Mouse (Mus musculus): ENCODE results near the gene Trpm8. TPM values are rescaled to one million over a fixed set of nuclear protein-coding genes. Genes with fewer than 3 reads are reported as not detected.

The Trpm8 gene
- total and polyA plus RNA-seq, 3 experiments: not detected

- H3K4me3 ChIP-seq (replicated peaks in 1 of 3; ENCODE audit: low read depth in 2 of 3, low read length in 2 of 3, poor library complexity in 1 of 3): peak overlapping the region; percentile 54 to 66 (median 64)
- in situ Hi-C loops (cut with MboI; ENCODE audit: low pct_ligation_motif_present, low pct_unique_long_range_greater_than_20kb, low sequenced_read_pairs) (loop anchor here (25.0 kb wide), 1 partner anchor 314 kb away; no protein-coding TSS in a partner anchor), dilution Hi-C loops (cut with MboI; ENCODE audit: extremely low pct_ligation_motif_present, extremely low pct_unique_long_range_greater_than_20kb, low sequenced_read_pairs) (no loop called here)
Observed at GRCm38 (mm10) chr1:88276524-88277097, 850 bp upstream of the Trpm8 start.

GRCm38 (mm10) chr1:88277818-88278511 lies 504 bp downstream of the Trpm8 start:
- H3K4me2 ChIP-seq (ENCODE audit: insufficient read depth, low read depth, poor library complexity, severe bottlenecking): peak overlapping the region; percentile 44; the same call in 1 of the 2 replicates
- H3K4me1 ChIP-seq (ENCODE audit: control insufficient read depth in 1 of 2, insufficient read depth in 2 of 2): peaks cover 5 to 23% of the 10 kb centered on the region in 2 experiments
- peak overlapping the region in 2 of 3 experiments; percentile 22 to 54 for H3K4me3 ChIP-seq (replicated peaks in 1 of 3; ENCODE audit: low read depth in 2 of 3, low read length in 2 of 3, poor library complexity in 1 of 3)
- no peak overlapping the region for H3K27ac ChIP-seq (ENCODE audit: insufficient read depth, low read depth)
- peaks cover 23% of the 10 kb centered on the region for H3K9me3 ChIP-seq (replicated peaks; ENCODE audit: low read length)
- TF ChIP-seq ZNF384 (IDR thresholded peaks at IDR 0.05; ENCODE audit: low read depth, low read length): no peak
- no peak for TF ChIP-seq CHD1 (IDR thresholded peaks at IDR 0.05; ENCODE audit: low read depth, low read length)
- TF ChIP-seq MEF2A (IDR thresholded peaks at IDR 0.05; ENCODE audit: borderline replicate concordance, low read depth, low read length): no peak
- TF ChIP-seq CTCF (conservative IDR thresholded peaks at IDR 0.05 in 1 of 2, IDR thresholded peaks at IDR 0.05 in 1 of 2; ENCODE audit: low read depth in 2 of 2, low read length in 2 of 2): no peak; a peak in 1 of 4 replicates
- TF ChIP-seq TBP (conservative IDR thresholded peaks at IDR 0.05; ENCODE audit: low read depth, low read length): no peak
- no peak for TF ChIP-seq POLR2A (IDR thresholded peaks at IDR 0.05; ENCODE audit: low read depth, low read length)
- no peak; the same call in 1 of the 2 replicates for TF ChIP-seq JUN (IDR thresholded peaks at IDR 0.05; ENCODE audit: insufficient read depth, low read depth, low read length)
- no peak for TF ChIP-seq IRF4 (IDR thresholded peaks at IDR 0.05; ENCODE audit: low read depth, low read length)
- peak; percentile 1 for TF ChIP-seq BHLHE40 (IDR thresholded peaks at IDR 0.05; ENCODE audit: low read depth, low read length)
- TF ChIP-seq EP300 (IDR thresholded peaks at IDR 0.05; ENCODE audit: low read length): peak; percentile 34; the same call in 1 of the 2 replicates
- no peak for TF ChIP-seq ZMIZ1 (IDR thresholded peaks at IDR 0.05; ENCODE audit: low read depth, low read length)
- no peak for TF ChIP-seq KAT2A (IDR thresholded peaks at IDR 0.05; ENCODE audit: insufficient replicate concordance, low read length)
- TF ChIP-seq RCOR1 (conservative IDR thresholded peaks at IDR 0.05; ENCODE audit: low read depth, low read length): 0 out of 2 replicates have a peak, but pooled peaks have one; percentile 57
- TF ChIP-seq ZKSCAN1 (IDR thresholded peaks at IDR 0.05; ENCODE audit: borderline replicate concordance, low read depth, low read length): no peak
- no peak for TF ChIP-seq JUND (conservative IDR thresholded peaks at IDR 0.05; ENCODE audit: low read depth, low read length)
- H3K79me2 ChIP-seq (replicated peaks; ENCODE audit: control insufficient read depth, extremely low read depth, insufficient read depth, poor library complexity, severe bottlenecking): peaks cover 31% of the 10 kb centered on the region
- peak overlapping the region; percentile 16 for H3K9ac ChIP-seq (ENCODE audit: insufficient read depth, low read depth)
- in situ Hi-C loops (cut with MboI; ENCODE audit: low pct_ligation_motif_present, low pct_unique_long_range_greater_than_20kb, low sequenced_read_pairs): loop anchor here (25.0 kb wide), 1 partner anchor 316 kb away; no protein-coding TSS in a partner anchor
- peaks cover 39% of the 10 kb centered on the region for H3K27me3 ChIP-seq (replicated peaks)
- dilution Hi-C loops (cut with MboI; ENCODE audit: extremely low pct_ligation_motif_present, extremely low pct_unique_long_range_greater_than_20kb, low sequenced_read_pairs): no loop called here
- DNase-seq (ENCODE audit: extremely low read depth): no peak
- peaks cover 17 to 28% of the 10 kb centered on the region in 2 experiments for H3K36me3 ChIP-seq (replicated peaks in 1 of 2; ENCODE audit: control insufficient read depth in 1 of 2, insufficient read depth in 1 of 2, low read length in 1 of 2)

More at GRCm38 (mm10) chr1:88276524-88277097, 850 bp upstream of the Trpm8 start:
- H3K9me3 ChIP-seq (replicated peaks; ENCODE audit: low read length): peaks cover 18% of the 10 kb centered on the region
- no peak for DNase-seq (ENCODE audit: extremely low read depth)
- H3K4me2 ChIP-seq (ENCODE audit: insufficient read depth, low read depth, poor library complexity, severe bottlenecking): peak overlapping the region; percentile 59
- peaks cover 30 to 42% of the 10 kb centered on the region in 2 experiments for H3K36me3 ChIP-seq (replicated peaks in 1 of 2; ENCODE audit: control insufficient read depth in 1 of 2, insufficient read depth in 1 of 2, low read length in 1 of 2)
- H3K4me1 ChIP-seq (ENCODE audit: control insufficient read depth in 1 of 2, insufficient read depth in 2 of 2): peaks cover 5 to 20% of the 10 kb centered on the region in 2 experiments
- peaks cover 31% of the 10 kb centered on the region for H3K79me2 ChIP-seq (replicated peaks; ENCODE audit: control insufficient read depth, extremely low read depth, insufficient read depth, poor library complexity, severe bottlenecking)
- TF ChIP-seq EP300 (IDR thresholded peaks at IDR 0.05; ENCODE audit: low read length): peak; percentile 46; the same call in 1 of the 2 replicates
- TF ChIP-seq JUND (conservative IDR thresholded peaks at IDR 0.05; ENCODE audit: low read depth, low read length): no peak
- peak; percentile 86 for TF ChIP-seq USF1 (IDR thresholded peaks at IDR 0.05; ENCODE audit: low read depth, low read length)
- TF ChIP-seq USF2 (conservative IDR thresholded peaks at IDR 0.05; ENCODE audit: low read depth, low read length): no peak
- TF ChIP-seq MXI1 (IDR thresholded peaks at IDR 0.05; ENCODE audit: low read depth, low read length): peak; percentile 74; the same call in 1 of the 2 replicates
- peak; percentile 58; the same call in 1 of the 2 replicates for TF ChIP-seq MAFK (IDR thresholded peaks at IDR 0.05; ENCODE audit: insufficient replicate concordance, low read length)
- TF ChIP-seq MAZ (IDR thresholded peaks at IDR 0.05; ENCODE audit: low read depth, low read length): peak; percentile 43; the same call in 1 of the 2 replicates
- no peak for TF ChIP-seq IRF4 (IDR thresholded peaks at IDR 0.05; ENCODE audit: low read depth, low read length)
- peak; percentile 43; the same call in 1 of the 2 replicates for TF ChIP-seq BHLHE40 (IDR thresholded peaks at IDR 0.05; ENCODE audit: low read depth, low read length)
- peak; percentile 68; the same call in 1 of the 2 replicates for TF ChIP-seq MAX (IDR thresholded peaks at IDR 0.05; ENCODE audit: low read length)
- TF ChIP-seq RCOR1 (conservative IDR thresholded peaks at IDR 0.05; ENCODE audit: low read depth, low read length): 0 out of 2 replicates have a peak, but pooled peaks have one; percentile 40
- TF ChIP-seq MYC (IDR thresholded peaks at IDR 0.05; ENCODE audit: low read depth, low read length): 0 out of 2 replicates have a peak, but pooled peaks have one; percentile 36
- 0 out of 2 replicates have a peak, but pooled peaks have one; percentile 6 for TF ChIP-seq KAT2A (IDR thresholded peaks at IDR 0.05; ENCODE audit: insufficient replicate concordance, low read length)
- peaks cover 28% of the 10 kb centered on the region for H3K27me3 ChIP-seq (replicated peaks)
- peak overlapping the region; percentile 38 for H3K9ac ChIP-seq (ENCODE audit: insufficient read depth, low read depth)
- H3K27ac ChIP-seq (ENCODE audit: insufficient read depth, low read depth): no peak overlapping the region; the same call in 1 of the 2 replicates
